Mouse (Mus musculus): ENCODE measurements at regions not wholly inside any gene's neighbourhood (a gene's known extent, or its start where the extent isn't known, plus 50 kb on each side); places are given as distances from the start of the nearest gene placed in this dataset.
A peak's percentile ranks its signal among the peaks of the same experiment; 100 is the strongest.
"Not testable (repeated sequence)": the region's sequence is repeated elsewhere in the genome, so short reads cannot be mapped to it uniquely, and the experiment has no call there.

DNA sequence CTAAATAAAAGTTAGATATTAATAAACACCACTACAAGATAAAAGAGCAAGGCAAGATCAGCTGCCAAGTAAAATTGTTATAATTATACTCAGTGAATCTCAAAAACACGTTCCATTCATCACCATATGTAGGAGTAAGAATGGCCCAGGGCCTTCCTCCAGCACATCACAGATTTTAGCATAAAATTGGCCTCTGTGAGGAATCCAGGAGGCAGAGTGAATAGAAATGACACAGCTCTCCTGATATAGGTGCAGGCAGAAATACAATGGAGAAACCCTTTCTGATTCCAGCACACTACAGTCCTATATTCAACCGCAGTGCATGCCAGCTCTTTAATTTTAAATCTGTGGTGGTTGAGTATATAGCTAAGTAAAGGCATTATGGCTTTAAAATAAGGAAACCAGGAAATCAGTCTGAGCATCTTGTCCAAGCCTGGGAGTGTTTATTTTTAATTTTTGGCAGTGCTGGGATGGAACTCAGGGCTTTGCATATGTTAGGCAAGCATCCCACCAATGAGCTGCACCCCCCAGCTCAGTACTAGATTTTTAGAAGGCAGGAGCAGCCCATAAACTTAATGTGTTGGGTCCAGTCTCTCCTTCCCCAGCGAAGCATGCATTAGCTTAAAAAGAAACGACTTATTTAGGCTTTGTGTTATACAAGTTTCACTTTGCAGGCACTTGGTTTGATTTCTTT is 158.3 kb upstream of the Ptprz1 start:
- H3K9me3 ChIP-seq, result no peaks in the 10 kb centered on the region
- H3K4me3 ChIP-seq (replicated peaks), result no peak overlapping the region
- no peaks in the 10 kb centered on the region for H3K4me1 ChIP-seq
- no peaks in the 10 kb centered on the region for H3K36me3 ChIP-seq (replicated peaks; ENCODE audit: low read length)
- no peak for TF ChIP-seq GATA1 (IDR thresholded peaks at IDR 0.05; ENCODE audit: borderline replicate concordance, low read length)
- TF ChIP-seq FLI1 (IDR thresholded peaks at IDR 0.05; ENCODE audit: low read length), result no peak
- H3K27me3 ChIP-seq (replicated peaks), result no peaks in the 10 kb centered on the region

DNA sequence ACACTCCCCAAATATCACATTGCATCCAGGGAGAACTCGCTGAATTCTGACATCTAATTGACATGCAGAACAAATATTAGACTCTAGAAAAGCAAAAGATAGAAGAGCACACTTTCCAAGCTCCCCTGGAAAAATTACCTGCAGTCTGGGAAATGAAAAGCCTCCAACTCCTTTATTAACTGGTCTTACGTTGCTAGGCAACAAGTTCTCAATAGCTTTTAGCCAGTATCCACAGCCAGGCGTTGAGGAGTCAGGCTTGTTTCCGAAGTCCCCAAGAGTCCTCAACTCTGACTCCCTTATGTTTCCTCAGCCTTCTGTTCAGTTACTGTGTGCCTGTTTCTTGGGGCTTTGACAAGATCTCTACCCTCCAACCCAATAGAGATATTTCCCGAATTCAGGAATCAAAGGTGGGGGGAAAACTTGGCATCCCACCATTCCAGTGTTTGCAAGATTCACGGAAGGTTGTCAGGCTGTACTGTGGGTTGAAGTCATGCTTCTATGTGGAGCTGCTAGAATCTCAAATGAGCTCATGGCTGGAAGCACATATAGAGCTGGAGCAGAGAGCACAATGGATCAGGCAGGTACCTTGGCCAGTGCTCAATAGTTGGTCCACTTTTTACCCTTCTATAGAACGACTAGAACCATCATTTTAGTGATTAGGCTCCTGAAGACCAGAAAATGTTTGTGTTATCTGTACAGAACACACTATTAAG is 159.0 kb upstream of the Ptprz1 start:
- no peaks in the 10 kb centered on the region for H3K4me1 ChIP-seq
- H3K27me3 ChIP-seq (replicated peaks), result no peaks in the 10 kb centered on the region
- no peaks in the 10 kb centered on the region for H3K36me3 ChIP-seq (replicated peaks; ENCODE audit: low read length)
- no peaks in the 10 kb centered on the region for H3K9me3 ChIP-seq
- TF ChIP-seq GATA1 (IDR thresholded peaks at IDR 0.05; ENCODE audit: borderline replicate concordance, low read length) (no peak), FLI1 (IDR thresholded peaks at IDR 0.05; ENCODE audit: low read length) (no peak)
- no peak overlapping the region for H3K4me3 ChIP-seq (replicated peaks)

DNA sequence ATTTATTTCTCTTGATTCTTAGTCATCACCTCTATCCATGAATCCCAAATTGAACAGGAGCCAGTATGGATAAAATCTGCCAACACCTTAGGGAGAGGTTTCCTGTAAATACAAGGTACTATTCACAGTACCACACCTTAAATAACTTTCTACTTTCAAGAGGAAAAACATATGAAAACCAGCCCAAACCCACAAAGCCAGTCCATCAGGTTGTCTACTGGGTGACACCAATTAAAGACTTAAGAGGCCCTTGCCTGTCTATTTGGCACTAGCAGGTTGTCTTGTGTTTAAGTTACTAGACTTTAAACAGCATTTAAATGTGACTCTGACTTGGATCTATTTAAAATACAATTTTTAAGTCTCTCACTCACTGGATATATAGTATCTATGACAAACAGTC is 177.1 kb upstream of the Ptprz1 start:
- Histone ChIP-seq H3K27me3 (replicated peaks) (no peaks in the 10 kb centered on the region), H3K9me3 (peaks cover 5% of the 10 kb centered on the region; the same call in 1 of the 2 replicates), H3K4me3 (replicated peaks) (no peak overlapping the region), H3K36me3 (replicated peaks; ENCODE audit: low read length) (no peaks in the 10 kb centered on the region), H3K4me1 (no peaks in the 10 kb centered on the region)
- no peak for TF ChIP-seq GATA1 (IDR thresholded peaks at IDR 0.05; ENCODE audit: borderline replicate concordance, low read length)
- TF ChIP-seq FLI1 (IDR thresholded peaks at IDR 0.05; ENCODE audit: low read length), result no peak

DNA sequence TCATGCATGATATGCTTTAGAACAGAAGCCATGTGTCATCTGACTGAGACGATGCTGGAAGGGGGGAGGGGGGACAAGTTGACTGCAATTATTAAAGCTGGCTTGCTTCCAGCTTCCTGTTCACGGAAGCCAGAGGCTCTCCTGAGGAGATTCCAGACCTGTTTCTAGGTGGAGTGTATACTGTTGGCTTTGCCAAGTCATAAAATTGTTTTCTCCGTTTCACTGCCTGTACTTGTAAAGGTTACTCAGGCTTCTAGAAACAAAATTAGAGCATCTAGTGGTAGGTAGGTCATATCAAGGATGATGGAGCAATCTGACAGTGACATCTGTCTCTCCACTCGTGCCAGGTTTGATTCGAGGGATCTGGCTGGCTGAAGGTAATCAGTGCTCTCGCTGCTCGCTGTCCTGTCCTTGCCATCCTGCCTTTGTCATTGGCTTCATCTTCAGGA is 186.6 kb upstream of the Ptprz1 start:
- no peaks in the 10 kb centered on the region for H3K27me3 ChIP-seq (replicated peaks)
- peaks cover 3% of the 10 kb centered on the region for H3K9me3 ChIP-seq
- no peaks in the 10 kb centered on the region for H3K36me3 ChIP-seq (replicated peaks; ENCODE audit: low read length)
- H3K4me3 ChIP-seq (replicated peaks), result peak overlapping the region; percentile 8
- H3K4me1 ChIP-seq, result no peaks in the 10 kb centered on the region
- TF ChIP-seq GATA1 (IDR thresholded peaks at IDR 0.05; ENCODE audit: borderline replicate concordance, low read length) (no peak), FLI1 (IDR thresholded peaks at IDR 0.05; ENCODE audit: low read length) (no peak)

DNA sequence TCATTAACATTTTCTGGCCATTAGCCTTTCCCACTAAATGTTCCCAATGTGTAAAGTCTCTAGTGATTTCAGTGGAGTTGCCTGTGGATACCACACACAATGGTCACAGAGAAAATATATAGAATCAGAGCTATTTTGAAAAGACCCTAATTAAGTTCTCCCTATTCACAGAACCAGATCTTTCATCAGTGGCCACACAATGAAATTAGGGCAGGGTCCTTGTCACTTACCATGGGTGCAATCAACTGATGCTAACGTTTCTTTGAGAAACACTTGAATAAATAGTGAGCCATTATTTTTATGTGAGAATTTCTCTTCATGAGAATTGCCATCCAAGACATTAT is 200.7 kb upstream of the Ptprz1 start:
- no peaks in the 10 kb centered on the region for H3K36me3 ChIP-seq (replicated peaks; ENCODE audit: low read length)
- no peaks in the 10 kb centered on the region for H3K9me3 ChIP-seq
- no peak overlapping the region for H3K4me3 ChIP-seq (replicated peaks)
- no peaks in the 10 kb centered on the region for H3K4me1 ChIP-seq
- H3K27me3 ChIP-seq (replicated peaks), result no peaks in the 10 kb centered on the region
- no peak for TF ChIP-seq FLI1 (IDR thresholded peaks at IDR 0.05; ENCODE audit: low read length)

DNA sequence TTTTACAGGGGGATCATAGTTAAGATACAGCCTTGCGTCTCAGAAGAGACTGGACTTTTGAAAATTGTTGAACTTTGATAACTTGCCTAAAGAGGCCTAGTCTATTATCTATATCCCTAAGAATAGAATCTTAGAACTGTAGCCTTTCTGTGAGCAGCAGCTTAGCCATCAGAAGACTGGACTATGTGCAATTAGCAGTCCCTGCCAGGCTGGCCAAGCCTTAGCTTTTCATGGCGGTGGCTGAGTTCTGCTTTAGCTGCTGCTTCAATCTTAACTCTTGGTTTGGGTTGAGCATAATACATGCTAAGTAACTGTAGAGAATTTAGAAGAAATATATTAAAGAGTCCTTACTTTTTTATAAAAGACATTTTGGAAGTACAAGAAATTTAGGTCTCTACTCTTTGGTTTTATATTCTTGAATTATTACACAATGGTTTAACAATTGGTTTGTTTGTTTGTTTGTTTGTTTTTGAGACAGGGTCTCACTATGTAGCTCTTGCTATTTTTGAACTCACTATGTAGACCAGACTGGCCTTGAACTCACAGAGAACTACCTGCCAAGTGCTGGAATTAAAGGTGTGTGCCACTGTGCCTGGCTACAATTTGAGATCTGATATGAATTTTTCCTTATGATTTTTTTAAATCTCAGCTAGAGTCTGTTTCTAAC is 201.2 kb upstream of the Ptprz1 start:
- Histone ChIP-seq H3K27me3 (replicated peaks) (no peaks in the 10 kb centered on the region), H3K4me3 (replicated peaks) (no peak overlapping the region), H3K9me3 (no peaks in the 10 kb centered on the region), H3K4me1 (no peaks in the 10 kb centered on the region), H3K36me3 (replicated peaks; ENCODE audit: low read length) (no peaks in the 10 kb centered on the region)
- TF ChIP-seq FLI1 (IDR thresholded peaks at IDR 0.05; ENCODE audit: low read length), result no peak
- TF ChIP-seq GATA1 (IDR thresholded peaks at IDR 0.05; ENCODE audit: borderline replicate concordance, low read length), result no peak

DNA sequence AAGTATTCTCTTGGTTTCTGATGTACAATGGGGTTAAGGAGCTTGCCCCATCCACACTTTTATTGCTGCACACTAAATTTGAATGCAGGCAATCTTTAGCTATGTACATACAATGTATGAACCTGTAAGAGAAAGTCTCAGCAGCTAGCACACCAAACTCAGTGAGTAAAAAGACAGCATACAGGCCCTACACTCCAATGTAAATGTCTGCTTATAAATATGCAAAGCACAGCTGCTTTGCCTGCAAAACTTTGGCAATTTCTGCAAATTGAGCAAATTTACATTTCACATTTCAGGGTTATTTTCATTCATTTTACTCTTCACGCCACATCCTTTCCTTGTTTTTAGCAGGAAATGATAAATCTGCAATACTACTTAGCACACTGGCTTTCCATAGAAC is 203.8 kb upstream of the Ptprz1 start:
- no peaks in the 10 kb centered on the region for H3K36me3 ChIP-seq (replicated peaks; ENCODE audit: low read length)
- H3K4me3 ChIP-seq (replicated peaks), result no peak overlapping the region
- no peak for TF ChIP-seq GATA1 (IDR thresholded peaks at IDR 0.05; ENCODE audit: borderline replicate concordance, low read length)
- TF ChIP-seq FLI1 (IDR thresholded peaks at IDR 0.05; ENCODE audit: low read length), result no peak
- no peaks in the 10 kb centered on the region for H3K27me3 ChIP-seq (replicated peaks)
- H3K4me1 ChIP-seq, result no peaks in the 10 kb centered on the region
- 0 out of 2 replicates have a peak, but pooled peaks cover 2% of the 10 kb centered on the region for H3K9me3 ChIP-seq

DNA sequence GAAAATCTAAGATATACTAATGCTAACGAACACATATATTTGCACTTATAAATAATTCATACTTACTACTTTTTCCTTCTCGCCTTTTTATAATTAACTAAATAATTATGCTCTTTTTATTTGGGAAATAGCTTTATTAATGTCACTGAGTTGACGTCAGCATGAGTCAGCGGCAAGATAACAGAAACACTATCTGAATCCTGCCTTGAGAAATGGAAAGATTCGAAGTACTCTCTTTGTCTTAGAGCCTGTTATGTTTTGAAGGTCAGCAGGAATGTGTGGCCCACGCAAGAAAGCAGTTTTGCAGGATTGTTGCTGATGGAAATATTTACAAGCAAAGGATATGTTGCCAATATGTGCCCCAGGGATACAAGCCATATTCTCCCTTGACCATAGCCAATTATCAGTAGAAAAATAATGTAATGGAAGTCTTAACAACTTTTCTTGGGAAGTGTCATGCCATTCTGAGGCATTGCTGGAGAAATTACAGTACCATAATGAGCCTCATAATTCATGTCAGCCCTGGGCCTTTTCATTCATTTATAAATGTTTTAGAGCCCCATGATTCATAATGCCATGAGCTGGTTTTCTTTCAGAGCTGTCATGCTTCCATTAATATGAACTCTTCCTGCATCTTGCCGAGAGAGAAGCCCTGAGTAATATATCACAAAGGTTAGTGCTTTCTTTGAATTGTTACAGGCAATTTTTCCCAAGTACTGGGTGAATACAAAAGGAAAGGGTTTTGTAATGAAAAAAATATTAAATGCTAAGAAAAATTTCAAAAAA is 206.9 kb upstream of the Ptprz1 start:
- Histone ChIP-seq H3K9me3 (0 out of 2 replicates have a peak, but pooled peaks cover 2% of the 10 kb centered on the region), H3K27me3 (replicated peaks) (no peaks in the 10 kb centered on the region)
- TF ChIP-seq FLI1 (IDR thresholded peaks at IDR 0.05; ENCODE audit: low read length), result no peak
- TF ChIP-seq GATA1 (IDR thresholded peaks at IDR 0.05; ENCODE audit: borderline replicate concordance, low read length), result no peak

DNA sequence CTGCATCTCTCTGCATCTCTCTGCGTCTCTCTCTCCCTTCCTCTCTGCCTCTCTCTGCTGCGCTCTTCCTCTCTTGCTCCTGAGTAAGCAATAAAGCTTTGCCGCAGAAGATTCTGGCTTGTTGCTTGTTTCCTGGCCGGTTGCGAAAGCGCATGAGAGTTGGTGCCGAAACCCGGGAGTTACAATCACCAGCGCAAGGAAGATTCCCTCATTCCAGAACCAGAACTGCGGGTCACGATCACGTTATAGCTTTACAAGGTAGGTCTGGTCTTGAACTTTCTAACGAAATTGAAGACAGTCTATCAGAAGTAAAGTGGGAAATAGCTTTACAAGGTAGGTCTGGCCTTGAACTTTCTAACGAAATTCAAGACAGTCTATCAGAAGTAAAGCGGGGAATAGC is 217.9 kb upstream of the Ptprz1 start:
- not testable (repeated sequence) for H3K27me3 ChIP-seq (replicated peaks); H3K36me3 ChIP-seq (replicated peaks; ENCODE audit: low read length); H3K4me3 ChIP-seq (replicated peaks); H3K4me1 ChIP-seq
- H3K9me3 ChIP-seq, result peaks cover 15% of the 10 kb centered on the region

More for the DNA sequence above, 206.9 kb upstream of the Ptprz1 start:
- H3K4me3 ChIP-seq (replicated peaks), result no peak overlapping the region
- H3K4me1 ChIP-seq, result no peaks in the 10 kb centered on the region
- no peaks in the 10 kb centered on the region for H3K36me3 ChIP-seq (replicated peaks; ENCODE audit: low read length)

All from megakaryocyte, embryonic 14.5 days (primary cell).